Mouse (Mus musculus): ENCODE results near the gene Gtpbp3. TPM values are rescaled to one million over a fixed set of nuclear protein-coding genes. Genes with fewer than 3 reads are reported as not detected.
A peak's percentile ranks its signal among the peaks of the same experiment; 100 is the strongest.
"Not testable (repeated sequence)": the region's sequence is repeated elsewhere in the genome, so short reads cannot be mapped to it uniquely, and the experiment has no call there.

Gtpbp3 gene
- polyA plus RNA-seq, 1 experiment from 2014 or later, result 19.1 TPM

DNA sequence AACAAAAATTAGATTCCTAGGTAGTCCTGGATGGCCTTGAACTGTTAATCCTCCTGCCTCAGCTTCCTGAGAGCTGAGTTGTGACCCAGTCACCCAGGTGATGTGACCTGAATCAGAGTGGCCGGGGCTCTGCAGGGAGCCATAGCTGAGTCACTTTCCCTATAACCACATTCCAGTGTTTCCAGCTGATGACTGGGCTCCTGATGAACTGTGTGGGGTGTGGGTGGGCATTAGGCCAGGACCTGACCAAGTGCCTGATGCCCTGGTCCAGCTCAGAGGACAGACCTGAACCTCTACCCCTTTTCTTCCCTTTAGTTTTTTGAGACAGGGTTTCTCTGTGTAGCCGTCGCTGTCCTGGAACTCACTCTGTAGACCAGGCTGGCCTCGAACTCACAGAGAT is 17.4 kb downstream of the Gtpbp3 start:
- Histone ChIP-seq H3K27ac (no peak overlapping the region), H3K4me1 (peaks cover 18% of the 10 kb centered on the region), H3K4me3 (no peak overlapping the region), H3K4me2 (no peak overlapping the region), H3K9ac (no peak overlapping the region), H3K27me3 (peaks cover 39% of the 10 kb centered on the region), H3K9me3 (no peaks in the 10 kb centered on the region), H3K36me3 (no peaks in the 10 kb centered on the region)
- WGBS, result 86% methylated on average over 4 of the region's 4 CpGs
- ATAC-seq (ENCODE audit: borderline replicate concordance, extremely low read depth, low FRiP score, low TSS enrichment), result no peak

GRCm38 (mm10) chr8:71505979-71506378 is 18.1 kb downstream of the Gtpbp3 start:
- H3K4me1 ChIP-seq, result peaks cover 18% of the 10 kb centered on the region
- H3K4me2 ChIP-seq, result no peak overlapping the region
- H3K27ac ChIP-seq, result no peak overlapping the region
- peaks cover 40% of the 10 kb centered on the region for H3K27me3 ChIP-seq
- H3K9me3 ChIP-seq, result no peaks in the 10 kb centered on the region
- no peak overlapping the region for H3K4me3 ChIP-seq
- 74% methylated on average over 4 of the region's 4 CpGs for WGBS
- ATAC-seq (ENCODE audit: borderline replicate concordance, extremely low read depth, low FRiP score, low TSS enrichment), result no peak
- no peak overlapping the region for H3K9ac ChIP-seq
- no peaks in the 10 kb centered on the region for H3K36me3 ChIP-seq

- H3K4me2 ChIP-seq, result peak overlapping the region; percentile 58
- peak; percentile 67 for ATAC-seq (ENCODE audit: borderline replicate concordance, extremely low read depth, low FRiP score, low TSS enrichment)
- H3K4me3 ChIP-seq, result peak overlapping the region; percentile 39
- WGBS, result under 1% methylated on average over 61 of the region's 61 CpGs
- no peak overlapping the region for H3K27ac ChIP-seq
- H3K9me3 ChIP-seq, result no peaks in the 10 kb centered on the region
- H3K36me3 ChIP-seq, result no peaks in the 10 kb centered on the region
- H3K4me1 ChIP-seq, result peaks cover 26% of the 10 kb centered on the region
- H3K9ac ChIP-seq, result no peak overlapping the region
- peaks cover 48% of the 10 kb centered on the region for H3K27me3 ChIP-seq
Measured at GRCm38 (mm10) chr8:71507589-71508104, 19.7 kb downstream of the Gtpbp3 start.

GRCm38 (mm10) chr8:71509316-71509715 is 21.4 kb downstream of the Gtpbp3 start:
- Histone ChIP-seq H3K4me1 (peaks cover 30% of the 10 kb centered on the region), H3K4me2 (peak overlapping the region; percentile 44), H3K36me3 (no peaks in the 10 kb centered on the region), H3K27me3 (peaks cover 48% of the 10 kb centered on the region), H3K9ac (no peak overlapping the region), H3K27ac (no peak overlapping the region), H3K4me3 (peak overlapping the region; percentile 35; the same call in 1 of the 2 replicates), H3K9me3 (no peaks in the 10 kb centered on the region)
- 67% methylated on average over 2 of the region's 2 CpGs for WGBS
- no peak for ATAC-seq (ENCODE audit: borderline replicate concordance, extremely low read depth, low FRiP score, low TSS enrichment)

DNA sequence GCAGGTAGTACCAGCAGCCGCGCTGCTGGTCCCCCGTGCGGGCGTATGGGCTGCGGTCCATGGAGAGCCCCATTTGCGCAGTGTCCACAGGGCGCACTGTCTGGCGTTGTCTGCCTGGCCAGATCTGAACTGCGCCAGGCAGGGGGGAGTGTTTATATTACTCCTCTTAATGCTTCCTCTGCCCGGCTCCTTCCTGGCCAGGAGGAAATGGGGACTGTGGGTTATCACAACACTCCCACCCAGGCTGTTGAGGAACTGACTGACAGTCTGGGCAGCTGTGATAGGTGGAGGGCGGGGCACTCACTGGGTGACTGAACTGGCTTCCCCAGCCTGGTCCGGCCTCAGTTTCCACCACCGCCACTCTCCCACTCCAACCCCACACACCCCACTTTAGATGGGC is 23.7 kb downstream of the Gtpbp3 start, which contains the start of gene Plvap:
Gene Plvap, minus strand, starts transcription at position 109 of the 400 bp plus-strand sequence.
- H3K9ac ChIP-seq, result 0 out of 2 replicates have a peak within 1 kb of the TSS, but pooled peaks have one; percentile 10
- no peaks in the 10 kb centered on the region for H3K9me3 ChIP-seq
- H3K4me2 ChIP-seq, result peak within 1 kb of the TSS; percentile 44
- peak within 1 kb of the TSS; percentile 35 for H3K4me3 ChIP-seq
- peaks cover 29% of the 10 kb centered on the region for H3K4me1 ChIP-seq
- H3K27me3 ChIP-seq, result peaks cover 42% of the 10 kb centered on the region
- no peaks in the 10 kb centered on the region for H3K36me3 ChIP-seq
- H3K27ac ChIP-seq, result peak within 1 kb of the TSS; percentile 55
- peak; percentile 28; the same call in 1 of the 2 replicates for ATAC-seq (ENCODE audit: borderline replicate concordance, extremely low read depth, low FRiP score, low TSS enrichment)
- WGBS, result 20% methylated on average over 14 of the region's 14 CpGs

DNA sequence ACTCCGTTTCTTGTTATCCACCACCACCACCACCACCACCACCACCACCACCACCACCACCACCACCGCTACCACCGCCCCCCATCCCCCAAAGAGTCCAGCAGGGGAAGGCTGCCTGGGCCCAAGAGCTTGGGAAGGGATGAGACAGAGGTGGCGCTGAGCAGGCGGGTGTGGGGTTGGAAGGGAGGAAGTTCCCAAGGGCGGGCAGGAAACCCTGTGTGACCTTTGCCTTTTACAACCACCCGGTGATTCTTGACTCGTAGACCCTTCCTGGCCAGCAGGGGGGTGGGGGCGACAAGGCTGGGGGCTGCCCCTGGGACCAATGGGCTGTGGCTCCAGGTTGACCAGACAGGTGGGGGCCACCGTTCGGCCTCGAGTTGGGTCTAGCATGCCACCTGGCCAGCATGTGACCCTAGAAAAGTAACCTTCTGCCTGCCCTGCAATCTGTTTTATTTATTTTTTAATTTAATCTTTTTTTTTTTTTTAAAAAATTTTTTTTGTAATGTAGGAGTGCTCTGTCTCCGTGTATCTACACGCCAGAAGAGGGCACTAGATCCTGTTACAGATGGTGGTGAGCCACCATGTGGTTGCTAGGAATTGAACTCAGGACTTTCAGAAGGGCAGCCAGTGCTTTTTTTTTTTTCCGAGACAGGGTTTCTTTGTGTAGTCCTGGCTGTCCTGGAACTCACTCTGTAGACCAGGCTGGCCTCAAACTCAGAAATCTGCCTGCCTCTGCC is 25.3 kb downstream of the Gtpbp3 start:
- peak overlapping the region; percentile 55 for H3K27ac ChIP-seq

GRCm38 (mm10) chr8:71515043-71515442 is 27.1 kb downstream of the Gtpbp3 start:
- Histone ChIP-seq H3K4me3 (no peak overlapping the region), H3K27me3 (peaks cover 11% of the 10 kb centered on the region; the same call in 1 of the 2 replicates), H3K9ac (no peak overlapping the region), H3K27ac (no peak overlapping the region), H3K4me2 (no peak overlapping the region), H3K9me3 (no peaks in the 10 kb centered on the region), H3K4me1 (peaks cover 28% of the 10 kb centered on the region), H3K36me3 (no peaks in the 10 kb centered on the region)
- ATAC-seq (ENCODE audit: borderline replicate concordance, extremely low read depth, low FRiP score, low TSS enrichment), result no peak
- WGBS, result 67% methylated on average over 5 of the region's 5 CpGs

More for the DNA sequence above, 25.3 kb downstream of the Gtpbp3 start:
- Histone ChIP-seq H3K9ac (no peak overlapping the region), H3K4me1 (peaks cover 28% of the 10 kb centered on the region), H3K9me3 (no peaks in the 10 kb centered on the region), H3K4me3 (no peak overlapping the region), H3K27me3 (peaks cover 26% of the 10 kb centered on the region), H3K4me2 (no peak overlapping the region), H3K36me3 (no peaks in the 10 kb centered on the region)
- 63% methylated on average over 15 of the region's 15 CpGs for WGBS
- no peak for ATAC-seq (ENCODE audit: borderline replicate concordance, extremely low read depth, low FRiP score, low TSS enrichment)

GRCm38 (mm10) chr8:71516786-71517185 is 28.9 kb downstream of the Gtpbp3 start:
- no peak overlapping the region for H3K4me3 ChIP-seq
- H3K4me1 ChIP-seq, result peaks cover 30% of the 10 kb centered on the region
- H3K9ac ChIP-seq, result no peak overlapping the region
- no peak overlapping the region for H3K4me2 ChIP-seq
- no peaks in the 10 kb centered on the region for H3K36me3 ChIP-seq
- no peak overlapping the region for H3K27ac ChIP-seq
- no peak for ATAC-seq (ENCODE audit: borderline replicate concordance, extremely low read depth, low FRiP score, low TSS enrichment)
- H3K9me3 ChIP-seq, result no peaks in the 10 kb centered on the region
- H3K27me3 ChIP-seq, result 0 out of 2 replicates have a peak, but pooled peaks cover under 1% of the 10 kb centered on the region
- WGBS, result 3% methylated on average over 6 of the region's 6 CpGs

- H3K9me3 ChIP-seq; H3K4me2 ChIP-seq; H3K36me3 ChIP-seq; H3K27me3 ChIP-seq; H3K9ac ChIP-seq; ATAC-seq (ENCODE audit: borderline replicate concordance, extremely low read depth, low FRiP score, low TSS enrichment); H3K27ac ChIP-seq; H3K4me3 ChIP-seq: not testable (repeated sequence)
- peaks cover 24% of the 10 kb centered on the region for H3K4me1 ChIP-seq
- WGBS, result 37% methylated on average over 9 of the region's 10 CpGs
Measured at GRCm38 (mm10) chr8:71519037-71519825, 31.3 kb downstream of the Gtpbp3 start.

- Histone ChIP-seq H3K9ac (no peak overlapping the region), H3K36me3 (no peaks in the 10 kb centered on the region), H3K9me3 (no peaks in the 10 kb centered on the region), H3K27ac (no peak overlapping the region), H3K4me2 (peak overlapping the region; percentile 33; the same call in 1 of the 2 replicates), H3K27me3 (peaks cover 12% of the 10 kb centered on the region), H3K4me3 (no peak overlapping the region), H3K4me1 (peaks cover 39% of the 10 kb centered on the region)
- WGBS, result 3% methylated on average over 17 of the region's 17 CpGs
- peak; percentile 83 for ATAC-seq (ENCODE audit: borderline replicate concordance, extremely low read depth, low FRiP score, low TSS enrichment)
Measured at GRCm38 (mm10) chr8:71521634-71522033, 33.7 kb downstream of the Gtpbp3 start.

GRCm38 (mm10) chr8:71525226-71526050 is 37.5 kb downstream of the Gtpbp3 start, which contains the start of gene Ccdc194:
Gene Ccdc194, minus strand, starts transcription at chr8:71525711.
- peak within 1 kb of the TSS; percentile 79 for H3K27ac ChIP-seq
- WGBS, result 16% methylated on average over 46 of the region's 46 CpGs

More at GRCm38 (mm10) chr8:71525226-71526050, 37.5 kb downstream of the Gtpbp3 start, which contains the start of gene Ccdc194:
- H3K4me3 ChIP-seq, result peak within 1 kb of the TSS; percentile 17; the same call in 1 of the 2 replicates
- no peaks in the 10 kb centered on the region for H3K9me3 ChIP-seq
- no peak for ATAC-seq (ENCODE audit: borderline replicate concordance, extremely low read depth, low FRiP score, low TSS enrichment)
- H3K36me3 ChIP-seq, result no peaks in the 10 kb centered on the region
- peaks cover 35% of the 10 kb centered on the region for H3K4me1 ChIP-seq
- H3K27me3 ChIP-seq, result peaks cover 12% of the 10 kb centered on the region
- H3K4me2 ChIP-seq, result peak within 1 kb of the TSS; percentile 35
- H3K9ac ChIP-seq, result 0 out of 2 replicates have a peak within 1 kb of the TSS, but pooled peaks have one; percentile 7
